In the genomic region with DNA sequence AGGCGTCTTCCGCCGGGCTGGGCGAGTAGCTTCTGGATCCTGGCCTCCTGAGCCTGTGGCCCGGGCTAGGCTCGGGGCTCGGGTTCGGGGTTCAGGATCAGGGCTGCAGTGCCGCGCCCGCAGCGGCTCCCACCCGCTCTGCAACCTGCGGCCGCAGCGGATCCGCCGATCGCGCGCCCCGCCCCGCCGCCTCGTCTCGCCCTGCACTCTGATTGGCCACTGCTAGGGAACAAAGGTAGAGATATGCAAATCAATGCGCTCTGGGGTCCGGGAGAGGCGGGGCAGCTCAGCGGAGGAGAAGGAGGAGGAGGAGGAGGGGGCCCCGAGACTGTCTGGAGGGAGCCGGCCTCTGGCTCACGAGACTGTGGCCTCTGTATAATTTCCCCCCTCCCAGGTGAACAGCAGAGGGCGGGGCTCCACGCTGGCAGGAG, we compare ENCODE assay signal across 8 mouse cellular contexts. TPM values are rescaled to one million over a fixed set of nuclear protein-coding genes. Genes with fewer than 3 reads are reported as not detected.
DNase-seq lines count a peak whose midpoint lies in the region; ATAC-seq and TF ChIP-seq lines count a peak whose summit lies in the region.

A gene (minus strand): TSS at position 153 of the 431 bp plus-strand sequence.

- peak; percentile 97 for DNase-seq in A20 (ENCODE audit: low read depth, low spot score)
- peak; percentile 98 for DNase-seq in brain, embryonic 14.5 days (ENCODE audit: low read depth)
- DNase-seq in midbrain, postnatal 0 days (ENCODE audit: low spot score): peak; percentile 94
- DNase-seq in spleen, postnatal 14 days (ENCODE audit: low spot score in 2 of 2): peak; percentile 84 to 85

- peak within 1 kb of the TSS; percentile 35; the same call in 1 of the 2 replicates for H3K27ac ChIP-seq in heart, embryonic 11.5 days (ENCODE audit: low read depth, low read length)
- peak within 1 kb of the TSS; percentile 61 for H3K27ac ChIP-seq in kidney, embryonic 15.5 days
- H3K27ac ChIP-seq in limb, embryonic 15.5 days: 0 out of 2 replicates have a peak within 1 kb of the TSS, but pooled peaks have one; percentile 9
- peak within 1 kb of the TSS; percentile 81 for H3K27ac ChIP-seq in midbrain, postnatal 0 days (ENCODE audit: low read depth, low read length)

- H3K27me3 ChIP-seq in heart, embryonic 11.5 days (ENCODE audit: control insufficient read depth, insufficient read depth, low read length): no peaks in the 10 kb centered on the region
- H3K27me3 ChIP-seq in kidney, embryonic 15.5 days: no peaks in the 10 kb centered on the region
- H3K27me3 ChIP-seq in limb, embryonic 15.5 days: no peaks in the 10 kb centered on the region
- no peaks in the 10 kb centered on the region for H3K27me3 ChIP-seq in midbrain, postnatal 0 days (ENCODE audit: insufficient read depth, low read length)

- 1% methylated on average over 35 of the region's 35 CpGs for WGBS in heart, embryonic 11.5 days (ENCODE audit: insufficient replicate concordance)
- under 1% methylated on average over 35 of the region's 35 CpGs for WGBS in kidney, embryonic 15.5 days
- WGBS in limb, embryonic 15.5 days: under 1% methylated on average over 35 of the region's 35 CpGs
- under 1% methylated on average over 29 of the region's 35 CpGs for WGBS in midbrain, postnatal 0 days

- H3K9ac ChIP-seq in heart, embryonic 11.5 days (ENCODE audit: low read depth, low read length): peak within 1 kb of the TSS; percentile 89
- H3K9ac ChIP-seq in kidney, embryonic 15.5 days: peak within 1 kb of the TSS; percentile 71
- peak within 1 kb of the TSS; percentile 61 for H3K9ac ChIP-seq in limb, embryonic 15.5 days
- H3K9ac ChIP-seq in midbrain, postnatal 0 days (replicated peaks; ENCODE audit: low read length, poor library complexity, severe bottlenecking): peak within 1 kb of the TSS; percentile 80

- H3K9me3 ChIP-seq in heart, embryonic 11.5 days (replicated peaks; ENCODE audit: control insufficient read depth, low read length): no peaks in the 10 kb centered on the region
- H3K9me3 ChIP-seq in kidney, embryonic 15.5 days (replicated peaks): no peaks in the 10 kb centered on the region
- H3K9me3 ChIP-seq in limb, embryonic 15.5 days: no peaks in the 10 kb centered on the region
- no peaks in the 10 kb centered on the region for H3K9me3 ChIP-seq in midbrain, postnatal 0 days (ENCODE audit: low read length)

- ATAC-seq in erythroblast, adult 5-6 weeks (replicated peaks; ENCODE audit: low FRiP score, poor library complexity, severe bottlenecking): peak; percentile 92
- ATAC-seq in heart, embryonic 11.5 days (replicated peaks; ENCODE audit: insufficient number of reproducible peaks, low FRiP score, low TSS enrichment): peak; percentile 95
- peak; percentile 98 for ATAC-seq in kidney, embryonic 15.5 days (replicated peaks; ENCODE audit: low FRiP score)
- peak; percentile 90 for ATAC-seq in limb, embryonic 15.5 days (ENCODE audit: insufficient number of reproducible peaks, low FRiP score, low TSS enrichment, low read depth)
- peak; percentile 98 for ATAC-seq in midbrain, postnatal 0 days (ENCODE audit: low FRiP score)

- no peaks in the 10 kb centered on the region for H3K36me3 ChIP-seq in heart, embryonic 11.5 days (ENCODE audit: control insufficient read depth, insufficient read depth, low read length)
- H3K36me3 ChIP-seq in kidney, embryonic 15.5 days: no peaks in the 10 kb centered on the region
- no peaks in the 10 kb centered on the region for H3K36me3 ChIP-seq in limb, embryonic 15.5 days
- H3K36me3 ChIP-seq in midbrain, postnatal 0 days (ENCODE audit: insufficient read depth, low read length): no peaks in the 10 kb centered on the region

- peaks cover 8% of the 10 kb centered on the region for H3K4me1 ChIP-seq in heart, embryonic 11.5 days (ENCODE audit: control insufficient read depth, insufficient read depth, low read length)
- peaks cover 18% of the 10 kb centered on the region; the same call in 1 of the 2 replicates for H3K4me1 ChIP-seq in kidney, embryonic 15.5 days
- peaks cover 14% of the 10 kb centered on the region; the same call in 1 of the 2 replicates for H3K4me1 ChIP-seq in limb, embryonic 15.5 days
- no peaks in the 10 kb centered on the region; the same call in 1 of the 2 replicates for H3K4me1 ChIP-seq in midbrain, postnatal 0 days (ENCODE audit: insufficient read depth, low read length)

- no peak for TF ChIP-seq CTCF in brain, embryonic 14.5 days (IDR thresholded peaks at IDR 0.05; ENCODE audit: borderline replicate concordance, extremely low read depth, insufficient read depth, insufficient read length)
- TF ChIP-seq CTCF in midbrain, postnatal 0 days (IDR thresholded peaks at IDR 0.05): peak; percentile 35; the same call in 1 of the 2 replicates

- H3K4me3 ChIP-seq in heart, embryonic 11.5 days (ENCODE audit: low read depth, low read length): peak within 1 kb of the TSS; percentile 92
- peak within 1 kb of the TSS; percentile 80 for H3K4me3 ChIP-seq in kidney, embryonic 15.5 days (replicated peaks)
- peak within 1 kb of the TSS; percentile 68 for H3K4me3 ChIP-seq in limb, embryonic 15.5 days
- H3K4me3 ChIP-seq in midbrain, postnatal 0 days (ENCODE audit: low read depth, low read length): peak within 1 kb of the TSS; percentile 53

- H3K4me2 ChIP-seq in heart, embryonic 11.5 days: peak within 1 kb of the TSS; percentile 92
- peak within 1 kb of the TSS; percentile 97 for H3K4me2 ChIP-seq in kidney, embryonic 15.5 days
- peak within 1 kb of the TSS; percentile 99 for H3K4me2 ChIP-seq in limb, embryonic 15.5 days
- peak within 1 kb of the TSS; percentile 67 for H3K4me2 ChIP-seq in midbrain, postnatal 0 days (ENCODE audit: low read depth, low read length, poor library complexity, severe bottlenecking)

- peak; percentile 99 for TF ChIP-seq POLR2A in brain, embryonic 14.5 days (IDR thresholded peaks at IDR 0.05; ENCODE audit: borderline replicate concordance, extremely low read depth, insufficient read depth, insufficient read length, poor library complexity, severe bottlenecking)

RNA-seq across cellular contexts. Expression of the gene that starts here (rescaled TPM):
- polyA plus RNA-seq in brain, embryonic 14.5 days (2012; rRNA removed): 247 and 280 TPM in 2 replicates
- total RNA-seq in erythroblast, adult 5-6 weeks (2015; ENCODE audit: low replicate concordance): 18.8 and 28.4 TPM in 2 replicates
- 15.3 and 17.0 TPM in 2 replicates for total RNA-seq in erythroblast, adult 5-6 weeks (2017; ENCODE audit: low replicate concordance)
- 73.9 and 77.2 TPM in 2 replicates for polyA plus RNA-seq in heart, embryonic 11.5 days (2014; fragmentation: Nextera tagmentation; extraction: Ambion mirVana)
- 104 and 110 TPM in 2 replicates for polyA plus RNA-seq in kidney, embryonic 15.5 days (2015; fragmentation: Nextera tagmentation; extraction: Ambion mirVana)
- polyA plus RNA-seq in limb, embryonic 15.5 days (2015; fragmentation: Nextera tagmentation; extraction: Ambion mirVana): 47.1 and 50.9 TPM in 2 replicates
- total RNA-seq in midbrain, postnatal 0 days (2014; rRNA removed): 293 and 335 TPM in 2 replicates
- 420 and 425 TPM in 2 replicates for polyA plus RNA-seq in midbrain, postnatal 0 days (2015; fragmentation: Nextera tagmentation; extraction: Ambion mirVana)

Comparison
In these comparisons a context has a peak if more than half of its experiments do, and no peak if none do; other contexts are left out.
1. Peak in every context shown above with its lines: DNase-seq, ATAC-seq, H3K4me3 ChIP-seq and H3K27ac ChIP-seq.
2. H3K27ac ChIP-seq: peak in every context shown above with its lines; median percentile 81 in midbrain, postnatal 0 days; 61 in kidney, embryonic 15.5 days; 35 in heart, embryonic 11.5 days; 9 in limb, embryonic 15.5 days.